18 mouse cellular contexts compared by ENCODE assay signal in the genomic region with DNA sequence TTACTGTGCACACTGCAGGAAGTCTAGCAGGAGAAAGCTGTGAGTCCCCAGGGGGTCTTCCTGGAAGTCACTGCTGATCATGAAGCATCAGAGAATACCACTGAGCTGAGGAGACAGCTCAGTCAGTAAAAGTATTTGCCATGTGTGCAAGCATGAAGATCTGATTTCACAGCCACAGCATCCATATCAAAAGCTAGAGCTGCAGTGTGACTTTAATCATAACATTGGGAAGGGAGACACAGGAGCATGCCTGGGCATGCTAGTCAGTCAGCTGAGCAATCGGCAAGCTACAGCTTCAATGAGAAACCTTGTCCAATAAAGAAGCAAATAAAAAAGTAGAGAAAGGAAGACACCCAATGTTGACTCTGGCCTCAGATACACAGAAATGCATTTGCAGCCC.
DNase-seq lines count a peak whose midpoint lies in the region; ATAC-seq and TF ChIP-seq lines count a peak whose summit lies in the region.
"Had no signal": no experiment of that assay in that cellular context is flagged by ENCODE, and none has a peak within 500 bp of the region (broad histone marks: within the 10 kb centered on the region; RNA-seq: fewer than 3 reads in every experiment).

No protein-coding gene starts in this region.

- peak; percentile 10 to 20 for DNase-seq in cerebellum, postnatal 10 days
- DNase-seq in cerebellum, adult 11 months: no peak
- peak; percentile 13 for DNase-seq in neural tube, embryonic 10.5 days (ENCODE audit: extremely low spot score, low spot score)
- no peak for DNase-seq in gastrocnemius, adult 2 months
- DNase-seq: cerebellum, adult 18-20 months; liver; liver, postnatal 0 days; lung, postnatal 36 days; right cerebral cortex, postnatal 25 days; thymus, postnatal 14 days had no signal

- no peaks in the 10 kb centered on the region for H3K27me3 ChIP-seq in neural tube, embryonic 15.5 days (replicated peaks)
- H3K27me3 ChIP-seq in midbrain, embryonic 13.5 days: no peaks in the 10 kb centered on the region
- H3K27me3 ChIP-seq: neural tube, embryonic 12.5 days had no signal

- ATAC-seq in neural tube, embryonic 15.5 days (ENCODE audit: low FRiP score): no peak
- peak; percentile 34; the same call in 1 of the 2 replicates for ATAC-seq in midbrain, embryonic 13.5 days
- ATAC-seq in megakaryocyte progenitor cell, adult 5-6 weeks (replicated peaks; ENCODE audit: poor library complexity): no peak
- no peak for ATAC-seq in activated CD4-positive, CD25-positive, alpha-beta regulatory T cell, adult 4 months
- ATAC-seq: CD4-positive, CD25-positive, alpha-beta regulatory T cell, adult 4 months; forebrain, embryonic 14.5 days; intestine, postnatal 0 days; liver, postnatal 0 days had no signal

- intact Hi-C loops in gastrocnemius, adult 2 months (cut with DNase I): no loop called here

- WGBS in neural tube, embryonic 15.5 days: 74% methylated on average over 1 of the region's 1 CpGs
- 58% methylated on average over 1 of the region's 1 CpGs for WGBS in midbrain, embryonic 13.5 days

- no peak for TF ChIP-seq CTCF in gastrocnemius, adult 2 months (IDR thresholded peaks at IDR 0.05)

- H3K4me3 ChIP-seq in neural tube, embryonic 15.5 days (replicated peaks): no peak overlapping the region
- no peak overlapping the region for H3K4me3 ChIP-seq in midbrain, embryonic 13.5 days (replicated peaks)
- no peak overlapping the region for H3K4me3 ChIP-seq in gastrocnemius, adult 2 months
- H3K4me3 ChIP-seq: neural tube, embryonic 12.5 days had no signal

- no peaks in the 10 kb centered on the region for H3K9me3 ChIP-seq in neural tube, embryonic 15.5 days (replicated peaks)
- H3K9me3 ChIP-seq in midbrain, embryonic 13.5 days: no peaks in the 10 kb centered on the region
- H3K9me3 ChIP-seq: neural tube, embryonic 12.5 days had no signal

- H3K9ac ChIP-seq in neural tube, embryonic 15.5 days (replicated peaks): no peak overlapping the region
- H3K9ac ChIP-seq in midbrain, embryonic 13.5 days (replicated peaks): no peak overlapping the region
- H3K9ac ChIP-seq: liver, postnatal 0 days; neural tube, embryonic 12.5 days had no signal

- H3K4me1 ChIP-seq in neural tube, embryonic 15.5 days: no peaks in the 10 kb centered on the region
- H3K4me1 ChIP-seq in midbrain, embryonic 13.5 days (replicated peaks): no peaks in the 10 kb centered on the region
- H3K4me1 ChIP-seq: neural tube, embryonic 12.5 days had no signal

- no peak overlapping the region for H3K27ac ChIP-seq in neural tube, embryonic 15.5 days (replicated peaks)
- no peak overlapping the region for H3K27ac ChIP-seq in midbrain, embryonic 13.5 days
- H3K27ac ChIP-seq in gastrocnemius, adult 2 months: no peak overlapping the region
- H3K27ac ChIP-seq: neural tube, embryonic 12.5 days had no signal

- no peak overlapping the region for H3K4me2 ChIP-seq in neural tube, embryonic 15.5 days
- no peak overlapping the region for H3K4me2 ChIP-seq in midbrain, embryonic 13.5 days (replicated peaks)
- H3K4me2 ChIP-seq: neural tube, embryonic 12.5 days had no signal

- H3K36me3 ChIP-seq in neural tube, embryonic 15.5 days: no peaks in the 10 kb centered on the region
- no peaks in the 10 kb centered on the region for H3K36me3 ChIP-seq in midbrain, embryonic 13.5 days
- H3K36me3 ChIP-seq: neural tube, embryonic 12.5 days had no signal

Comparison
In these comparisons a context has a peak if more than half of its experiments do, and no peak if none do; other contexts are left out.
1. DNase-seq: peak in cerebellum, postnatal 10 days (2 of 2) and neural tube, embryonic 10.5 days (single experiment); none in cerebellum, adult 11 months (single experiment) and gastrocnemius, adult 2 months (single experiment).